Mouse (Mus musculus) midbrain, embryonic 12.5 days (tissue): ENCODE measurements at regions not wholly inside any gene's neighbourhood (a gene's known extent, or its start where the extent isn't known, plus 50 kb on each side); places are given as distances from the start of the nearest gene placed in this dataset.

Source experiments
- ATAC-seq: fragments of 200-750 bp; cut with Nextera tagmentation; 2 replicates; pipeline ENCODE4 v1.8.0; 2017; ENCODE audit warnings: low read depth, moderate TSS enrichment, moderate library complexity; ENCODE audit not compliant: low FRiP score
- H3K27ac ChIP-seq: fragments of 300-500 bp; sonication (generic); replicated peaks from 2 replicates; pipeline ENCODE4 v1.5.1; 2016; ENCODE audit warnings: mild to moderate bottlenecking
- H3K27me3 ChIP-seq: fragments of 300-500 bp; sonication (generic); 2 replicates; pipeline ENCODE4 v1.6.1; 2016; ENCODE audit warnings: mild to moderate bottlenecking
- H3K36me3 ChIP-seq: fragments of 300-500 bp; sonication (generic); 2 replicates; pipeline ENCODE4 v1.6.1; 2016
- H3K4me1 ChIP-seq: fragments of 300-500 bp; sonication (generic); 2 replicates; pipeline ENCODE4 v1.6.1; 2016
- H3K4me2 ChIP-seq: fragments of 300-500 bp; sonication (generic); replicated peaks from 2 replicates; pipeline ENCODE4 v1.6.1; 2016; ENCODE audit warnings: mild to moderate bottlenecking, moderate library complexity
- H3K4me3 ChIP-seq: fragments of 300-500 bp; sonication (generic); 2 replicates; pipeline ENCODE4 v1.5.1; 2016; ENCODE audit warnings: mild to moderate bottlenecking
- H3K9ac ChIP-seq: fragments of 300-500 bp; sonication (generic); replicated peaks from 2 replicates; pipeline ENCODE4 v1.6.1; 2016; ENCODE audit warnings: mild to moderate bottlenecking, moderate library complexity
- H3K9me3 ChIP-seq: fragments of 300-500 bp; sonication (generic); 2 replicates; pipeline ENCODE4 v1.6.1; 2016; ENCODE audit warnings: mild to moderate bottlenecking
- WGBS: fragments of 180-500 bp; shearing (Covaris S2); methylation state at CpG from one replicate; pipeline ENCODE4 v1.1.7; 2016; 5-methylcytosine and 5-hydroxymethylcytosine counted together

DNA sequence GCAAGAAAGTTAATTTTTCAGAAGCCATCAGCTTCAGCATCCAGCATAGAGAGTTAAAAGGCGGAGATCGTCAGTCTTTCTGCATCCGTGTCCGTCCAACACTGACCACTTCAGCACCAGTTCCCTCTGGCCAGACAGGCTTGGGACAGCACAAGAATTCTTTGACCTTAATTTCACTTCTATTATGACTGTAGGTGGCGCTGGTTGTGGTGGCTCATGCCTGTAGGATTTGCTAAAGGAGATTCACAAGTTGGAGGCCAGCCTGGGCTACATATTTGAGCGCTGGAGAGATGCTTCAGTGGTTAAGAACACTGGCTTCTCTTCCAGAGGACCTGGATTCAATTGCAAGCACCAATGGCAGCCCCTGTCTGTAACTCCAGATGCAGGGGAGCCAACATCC lies 66.0 kb downstream of the Amer2 start:
- no peak for ATAC-seq
- no peak overlapping the region for H3K4me2 ChIP-seq
- no peak overlapping the region for H3K27ac ChIP-seq
- H3K36me3 ChIP-seq: no peaks in the 10 kb centered on the region
- H3K27me3 ChIP-seq: peaks cover 20% of the 10 kb centered on the region
- H3K4me3 ChIP-seq: no peak overlapping the region
- H3K9ac ChIP-seq: no peak overlapping the region
- 58% methylated on average over 6 of the region's 6 CpGs for WGBS
- no peaks in the 10 kb centered on the region for H3K9me3 ChIP-seq
- H3K4me1 ChIP-seq: peaks cover 11% of the 10 kb centered on the region; the same call in 1 of the 2 replicates

- Histone ChIP-seq H3K27ac (no peak overlapping the region), H3K27me3 (no peaks in the 10 kb centered on the region; the same call in 1 of the 2 replicates), H3K9ac (no peak overlapping the region), H3K9me3 (no peaks in the 10 kb centered on the region), H3K4me3 (no peak overlapping the region), H3K36me3 (no peaks in the 10 kb centered on the region), H3K4me2 (no peak overlapping the region), H3K4me1 (peaks cover 19% of the 10 kb centered on the region)
- WGBS: 73% methylated on average over 7 of the region's 7 CpGs
- no peak for ATAC-seq
Measured at GRCm38 (mm10) chr14:60443821-60444551, 70.9 kb downstream of the Amer2 start.

DNA sequence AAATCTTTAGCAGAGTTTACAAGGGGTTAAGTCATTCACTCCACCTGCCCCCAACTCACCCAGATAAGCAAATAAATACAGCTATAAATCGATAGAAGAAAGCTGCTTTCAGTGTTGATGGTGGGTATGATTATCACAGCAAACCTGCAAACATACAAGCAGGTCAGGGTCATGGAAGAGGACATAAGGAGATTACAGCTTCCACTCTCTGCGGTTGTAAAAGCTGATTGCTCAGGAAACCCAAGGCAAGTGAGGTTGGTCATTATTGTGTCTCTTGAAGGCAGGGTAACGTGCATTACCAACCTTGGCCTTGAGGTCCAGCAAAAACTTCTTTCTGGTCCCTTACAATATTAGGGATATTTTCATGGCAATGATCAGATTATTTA lies 71.5 kb downstream of the Amer2 start:
- H3K4me2 ChIP-seq: no peak overlapping the region
- ATAC-seq: no peak
- 44% methylated on average over 3 of the region's 3 CpGs for WGBS

DNA sequence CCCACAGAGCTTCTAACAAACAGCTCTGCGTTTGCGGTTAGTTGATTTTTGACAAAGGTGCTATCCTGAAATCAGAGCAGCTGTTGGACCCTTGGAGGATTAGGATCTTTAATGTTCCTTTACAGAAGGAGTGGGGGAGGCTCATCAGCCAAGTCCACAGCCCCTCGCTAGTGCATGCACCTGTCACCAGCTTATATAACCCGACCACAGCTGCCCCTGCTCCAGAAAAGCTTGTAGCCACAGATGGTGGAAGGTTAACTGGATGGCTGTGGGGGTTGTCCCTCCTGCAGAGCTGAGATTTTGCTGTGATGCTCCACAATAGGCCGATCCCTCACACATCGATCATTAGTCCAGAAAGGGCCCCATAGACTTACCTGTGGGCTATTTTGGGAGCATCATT lies 73.0 kb downstream of the Amer2 start:
- Histone ChIP-seq H3K27ac (no peak overlapping the region), H3K9ac (no peak overlapping the region), H3K4me2 (no peak overlapping the region), H3K36me3 (no peaks in the 10 kb centered on the region), H3K9me3 (no peaks in the 10 kb centered on the region), H3K4me3 (no peak overlapping the region), H3K4me1 (peaks cover 22% of the 10 kb centered on the region), H3K27me3 (no peaks in the 10 kb centered on the region; the same call in 1 of the 2 replicates)
- 61% methylated on average over 6 of the region's 6 CpGs for WGBS
- ATAC-seq: no peak

More for the DNA sequence above, 71.5 kb downstream of the Amer2 start:
- H3K9ac ChIP-seq: no peak overlapping the region
- no peak overlapping the region for H3K4me3 ChIP-seq
- no peaks in the 10 kb centered on the region for H3K36me3 ChIP-seq
- H3K4me1 ChIP-seq: peaks cover 22% of the 10 kb centered on the region
- H3K27ac ChIP-seq: no peak overlapping the region
- no peaks in the 10 kb centered on the region for H3K9me3 ChIP-seq
- no peaks in the 10 kb centered on the region; the same call in 1 of the 2 replicates for H3K27me3 ChIP-seq

GRCm38 (mm10) chr14:60451216-60451615 lies 78.2 kb downstream of the Amer2 start:
- H3K36me3 ChIP-seq: no peaks in the 10 kb centered on the region
- no peak overlapping the region for H3K9ac ChIP-seq
- no peak for ATAC-seq
- H3K4me2 ChIP-seq: no peak overlapping the region
- H3K4me3 ChIP-seq: no peak overlapping the region
- 91% methylated on average over 9 of the region's 9 CpGs for WGBS
- H3K4me1 ChIP-seq: peaks cover 3% of the 10 kb centered on the region
- H3K27ac ChIP-seq: no peak overlapping the region
- no peaks in the 10 kb centered on the region for H3K9me3 ChIP-seq
- no peaks in the 10 kb centered on the region; the same call in 1 of the 2 replicates for H3K27me3 ChIP-seq

- Histone ChIP-seq H3K27ac (no peak overlapping the region), H3K9ac (no peak overlapping the region), H3K9me3 (no peaks in the 10 kb centered on the region), H3K4me3 (no peak overlapping the region), H3K4me2 (no peak overlapping the region), H3K27me3 (no peaks in the 10 kb centered on the region; the same call in 1 of the 2 replicates), H3K4me1 (peaks cover 3% of the 10 kb centered on the region; the same call in 1 of the 2 replicates), H3K36me3 (no peaks in the 10 kb centered on the region)
- ATAC-seq: no peak
- 84% methylated on average over 7 of the region's 7 CpGs for WGBS
Measured at GRCm38 (mm10) chr14:60451684-60452083, 78.6 kb downstream of the Amer2 start.

GRCm38 (mm10) chr14:60456767-60457166 lies 83.7 kb downstream of the Amer2 start:
- Histone ChIP-seq H3K27ac (no peak overlapping the region), H3K4me3 (no peak overlapping the region), H3K27me3 (no peaks in the 10 kb centered on the region), H3K4me2 (no peak overlapping the region), H3K9ac (no peak overlapping the region), H3K4me1 (no peaks in the 10 kb centered on the region), H3K9me3 (no peaks in the 10 kb centered on the region), H3K36me3 (no peaks in the 10 kb centered on the region)
- no peak for ATAC-seq
- WGBS: 68% methylated on average over 9 of the region's 9 CpGs

DNA sequence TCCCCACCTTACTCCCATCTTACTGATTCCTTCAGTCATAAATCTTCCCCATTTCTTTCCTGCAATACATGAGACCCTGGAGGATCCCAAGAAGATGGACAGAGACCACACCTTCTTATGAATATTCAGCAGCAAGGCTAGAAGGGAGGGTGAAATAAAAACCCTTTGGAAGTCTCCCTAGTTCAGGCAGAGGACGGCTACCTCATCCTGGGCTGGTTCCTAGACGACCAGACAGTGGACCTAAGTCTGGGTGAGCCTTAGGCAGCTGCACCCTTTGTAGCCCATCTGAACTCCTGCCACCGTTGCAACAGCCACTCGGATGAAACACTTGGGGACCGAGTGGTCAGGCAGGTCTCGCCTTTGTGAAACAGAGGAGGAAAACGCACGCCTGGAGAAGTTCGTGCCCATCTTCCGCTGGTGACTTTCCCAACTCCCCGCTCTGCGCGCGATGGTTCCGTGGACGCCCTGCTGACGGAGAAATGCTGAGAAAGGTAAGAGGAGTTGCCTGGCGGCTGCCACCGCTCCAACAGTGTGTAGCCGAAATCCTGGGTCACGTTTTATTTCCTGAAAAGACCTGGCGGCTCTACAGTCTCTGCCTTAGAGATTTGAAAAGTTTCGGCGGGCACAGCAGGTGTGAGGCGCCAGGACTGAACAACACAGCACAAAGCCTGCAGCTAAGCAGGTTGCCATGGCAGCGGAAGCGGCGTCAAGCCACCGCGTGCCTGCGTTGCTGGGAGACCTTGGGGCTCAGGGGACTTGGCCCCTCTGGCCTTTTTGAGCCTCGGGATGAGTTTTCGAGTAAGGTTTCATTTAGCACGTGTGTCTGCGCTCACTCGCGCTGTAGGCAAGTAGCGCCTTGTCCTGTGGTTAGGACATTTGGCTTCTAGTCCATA lies 112.2 kb downstream of the Amer2 start:
- peak overlapping the region; percentile 43 for H3K4me3 ChIP-seq
- H3K4me1 ChIP-seq: peaks cover 24% of the 10 kb centered on the region
- H3K36me3 ChIP-seq: no peaks in the 10 kb centered on the region
- H3K27ac ChIP-seq: peak overlapping the region; percentile 75
- no peaks in the 10 kb centered on the region; the same call in 1 of the 2 replicates for H3K27me3 ChIP-seq
- peak overlapping the region; percentile 53 for H3K9ac ChIP-seq
- H3K9me3 ChIP-seq: 0 out of 2 replicates have a peak, but pooled peaks cover 7% of the 10 kb centered on the region
- WGBS: under 1% methylated on average over 38 of the region's 38 CpGs
- ATAC-seq: peak; percentile 92
- H3K4me2 ChIP-seq: peak overlapping the region; percentile 76

DNA sequence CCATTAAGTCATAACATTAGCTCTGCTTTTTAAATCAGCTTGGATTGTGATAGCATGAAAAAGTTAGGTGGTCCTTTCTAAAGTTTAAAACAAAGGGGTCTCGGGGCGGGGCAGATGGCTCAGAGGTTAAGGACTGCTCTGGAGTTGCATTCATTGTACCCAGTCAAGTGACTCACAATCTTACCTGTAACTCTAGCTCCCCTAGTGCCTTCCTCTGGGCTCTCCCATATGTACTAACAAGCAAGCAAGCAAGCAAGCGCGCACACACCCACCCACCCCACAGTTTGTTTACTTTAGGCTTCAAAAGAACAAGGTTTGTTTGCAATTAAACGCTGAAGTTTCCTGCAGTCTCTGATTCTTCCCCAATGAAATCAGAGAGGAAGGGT lies 112.8 kb downstream of the Amer2 start:
- no peak overlapping the region; the same call in 1 of the 2 replicates for H3K9ac ChIP-seq
- 0 out of 2 replicates have a peak, but pooled peaks cover 7% of the 10 kb centered on the region for H3K9me3 ChIP-seq
- peak overlapping the region; percentile 76 for H3K4me2 ChIP-seq
- H3K36me3 ChIP-seq: no peaks in the 10 kb centered on the region
- 0% methylated on average over 5 of the region's 5 CpGs for WGBS
- H3K4me1 ChIP-seq: peaks cover 24% of the 10 kb centered on the region
- peak overlapping the region; percentile 75; the same call in 1 of the 2 replicates for H3K27ac ChIP-seq
- peak; percentile 50 for ATAC-seq
- peak overlapping the region; percentile 43 for H3K4me3 ChIP-seq
- H3K27me3 ChIP-seq: no peaks in the 10 kb centered on the region; the same call in 1 of the 2 replicates

- Histone ChIP-seq H3K4me1 (peaks cover 24% of the 10 kb centered on the region), H3K27me3 (no peaks in the 10 kb centered on the region; the same call in 1 of the 2 replicates), H3K4me3 (peak overlapping the region; percentile 43), H3K36me3 (no peaks in the 10 kb centered on the region), H3K4me2 (peak overlapping the region; percentile 76), H3K9me3 (0 out of 2 replicates have a peak, but pooled peaks cover 2% of the 10 kb centered on the region), H3K27ac (no peak overlapping the region), H3K9ac (no peak overlapping the region; the same call in 1 of the 2 replicates)
- WGBS: 3% methylated on average over 9 of the region's 9 CpGs
- ATAC-seq: peak; percentile 32; the same call in 1 of the 2 replicates
Measured at GRCm38 (mm10) chr14:60486278-60486935, 113.3 kb downstream of the Amer2 start.

GRCm38 (mm10) chr14:60489111-60489510 lies 116.1 kb downstream of the Amer2 start:
- Histone ChIP-seq H3K9ac (no peak overlapping the region), H3K27me3 (no peaks in the 10 kb centered on the region), H3K36me3 (no peaks in the 10 kb centered on the region), H3K27ac (no peak overlapping the region), H3K4me2 (no peak overlapping the region), H3K4me3 (no peak overlapping the region), H3K4me1 (peaks cover 24% of the 10 kb centered on the region), H3K9me3 (no peaks in the 10 kb centered on the region)
- 89% methylated on average over 4 of the region's 4 CpGs for WGBS
- ATAC-seq: no peak
